Mouse (Mus musculus) C2C12 (cell line): ENCODE results near the gene Echdc2. TPM values are rescaled to one million over a fixed set of nuclear protein-coding genes. Genes with fewer than 3 reads are reported as not detected.

Experiments used
- H3K27me3 ChIP-seq: one replicate; pipeline ENCODE4 v1.6.1; 2011; ENCODE audit not compliant: control insufficient read depth, insufficient read depth, insufficient read length
- H3K36me3 ChIP-seq: one replicate; pipeline ENCODE4 v1.6.1; 2011; ENCODE audit not compliant: control insufficient read depth, insufficient read depth
- H3K4me3 ChIP-seq: one replicate; pipeline ENCODE4 v1.5.1; 2011; ENCODE audit warnings: mild to moderate bottlenecking, control low read depth; ENCODE audit not compliant: poor library complexity, insufficient read depth, severe bottlenecking
- H3K79me2 ChIP-seq: one replicate; pipeline ENCODE4 v1.6.1; 2011; ENCODE audit not compliant: control insufficient read depth, insufficient read depth
- H3K79me3 ChIP-seq: one replicate; pipeline ENCODE4 v1.6.1; 2011; ENCODE audit warnings: low read depth, control low read depth
- H3ac ChIP-seq: one replicate; pipeline ENCODE3; 2011; ENCODE audit warnings: low read depth; ENCODE audit not compliant: control insufficient read depth, insufficient read length
- CEBPB ChIP-seq: IDR thresholded peaks from one replicate; pipeline ENCODE4 v1.6.1; 2011; ENCODE audit warnings: low read depth, mild to moderate bottlenecking, control low read depth, moderate library complexity
- CTCF ChIP-seq: IDR thresholded peaks from one replicate; pipeline ENCODE4 v1.5.1; 2011; ENCODE audit not compliant: control insufficient read depth, insufficient read depth, insufficient read length
- FOSL1 ChIP-seq: IDR thresholded peaks from one replicate; pipeline ENCODE4 v1.8.0; 2011; ENCODE audit warnings: mild to moderate bottlenecking, low read length; ENCODE audit not compliant: poor library complexity, insufficient read depth, severe bottlenecking
- MAX ChIP-seq: IDR thresholded peaks from one replicate; pipeline ENCODE4 v1.6.1; 2011; ENCODE audit warnings: mild to moderate bottlenecking, control low read depth
- MYOD1 ChIP-seq: IDR thresholded peaks from one replicate; pipeline ENCODE4 v1.6.1; 2011; ENCODE audit warnings: low read depth; ENCODE audit not compliant: control insufficient read depth, insufficient read length
- MYOG ChIP-seq: IDR thresholded peaks from one replicate; pipeline ENCODE4 v1.6.1; 2011; ENCODE audit not compliant: control insufficient read depth, insufficient read length; ENCODE audit errors: extremely low read depth
- USF1 ChIP-seq: IDR thresholded peaks from one replicate; pipeline ENCODE4 v1.6.1; 2011; ENCODE audit warnings: low read depth, mild to moderate bottlenecking, control low read depth, moderate library complexity
- polyA plus RNA-seq: library from polyadenylated mRNA; unstranded; fragments of >200 nt; fragmentation: generic; extraction: Trizol; gene quantifications from one replicate; pipeline ENCODE4 v1.2.1, GENCODE M21; 2012; ENCODE audit warnings: missing spikeins

Gene Echdc2
- polyA plus RNA-seq, 1 experiment: 14.1 TPM

- Histone ChIP-seq H3K27me3 (peaks cover 3% of the 10 kb centered on the region), H3K4me3 (no peak overlapping the region), H3K36me3 (no peaks in the 10 kb centered on the region), H3K79me3 (no peaks in the 10 kb centered on the region), H3ac (no peak overlapping the region), H3K79me2 (no peaks in the 10 kb centered on the region)
- TF ChIP-seq CEBPB: no peak
- no peak for TF ChIP-seq MYOD1
- TF ChIP-seq USF1: no peak
- TF ChIP-seq CTCF: no peak
- no peak for TF ChIP-seq MYOG
- no peak for TF ChIP-seq MAX
- TF ChIP-seq FOSL1: no peak
These were observed 17.0 kb downstream of the Echdc2 start for GRCm38 (mm10) chr4:108182278-108182677.

GRCm38 (mm10) chr4:108192821-108193323 lies 27.6 kb downstream of the Echdc2 start:
- Histone ChIP-seq H3K4me3 (peak overlapping the region; percentile 34), H3ac (no peak overlapping the region), H3K79me2 (no peaks in the 10 kb centered on the region), H3K79me3 (peaks cover 2% of the 10 kb centered on the region), H3K27me3 (peaks cover 24% of the 10 kb centered on the region), H3K36me3 (no peaks in the 10 kb centered on the region)
- TF ChIP-seq MYOD1 (no peak), MAX (peak; percentile 39)

- no peak overlapping the region for H3K4me3 ChIP-seq
These were observed 31.1 kb downstream of the Echdc2 start for GRCm38 (mm10) chr4:108196277-108196855.

GRCm38 (mm10) chr4:108199236-108199635 lies 34.0 kb downstream of the Echdc2 start:
- Histone ChIP-seq H3K4me3 (no peak overlapping the region), H3ac (no peak overlapping the region), H3K36me3 (no peaks in the 10 kb centered on the region), H3K27me3 (no peaks in the 10 kb centered on the region), H3K79me3 (peaks cover 2% of the 10 kb centered on the region), H3K79me2 (no peaks in the 10 kb centered on the region)
- TF ChIP-seq MYOG (no peak), CTCF (no peak), USF1 (no peak), CEBPB (no peak), MAX (no peak)

More at GRCm38 (mm10) chr4:108196277-108196855, 31.1 kb downstream of the Echdc2 start:
- TF ChIP-seq MAX (no peak), CTCF (no peak), CEBPB (no peak), MYOG (no peak), USF1 (no peak)
- no peak overlapping the region for H3ac ChIP-seq
- H3K36me3 ChIP-seq: no peaks in the 10 kb centered on the region
- H3K27me3 ChIP-seq: peaks cover 20% of the 10 kb centered on the region
- peaks cover 2% of the 10 kb centered on the region for H3K79me3 ChIP-seq
- H3K79me2 ChIP-seq: no peaks in the 10 kb centered on the region

GRCm38 (mm10) chr4:108204629-108205028 lies 39.4 kb downstream of the Echdc2 start:
- TF ChIP-seq MAX: no peak
- TF ChIP-seq CTCF: no peak
- TF ChIP-seq CEBPB: no peak
- no peak for TF ChIP-seq MYOG
- no peak for TF ChIP-seq MYOD1
- TF ChIP-seq USF1: no peak
- no peak for TF ChIP-seq FOSL1
- H3ac ChIP-seq: no peak overlapping the region
- no peak overlapping the region for H3K4me3 ChIP-seq
- no peaks in the 10 kb centered on the region for H3K36me3 ChIP-seq
- H3K79me3 ChIP-seq: no peaks in the 10 kb centered on the region
- peaks cover 13% of the 10 kb centered on the region for H3K27me3 ChIP-seq
- H3K79me2 ChIP-seq: no peaks in the 10 kb centered on the region

GRCm38 (mm10) chr4:108213023-108213422 lies 47.8 kb downstream of the Echdc2 start:
- TF ChIP-seq FOSL1 (no peak), CEBPB (no peak), USF1 (no peak), MYOG (no peak), MAX (no peak), MYOD1 (no peak), CTCF (no peak)
- Histone ChIP-seq H3K79me2 (no peaks in the 10 kb centered on the region), H3K4me3 (no peak overlapping the region), H3K36me3 (no peaks in the 10 kb centered on the region), H3K27me3 (peaks cover 10% of the 10 kb centered on the region), H3K79me3 (no peaks in the 10 kb centered on the region), H3ac (no peak overlapping the region)
